Mouse (Mus musculus): Measurements from ENCODE around the gene Gsdma2. TPM values are rescaled to one million over a fixed set of nuclear protein-coding genes. Genes with fewer than 3 reads are reported as not detected.
"Not testable (repeated sequence)": the region's sequence is repeated elsewhere in the genome, so short reads cannot be mapped to it uniquely, and the experiment has no call there.

Gsdma2 gene
- polyA plus RNA-seq, 1 experiment: not detected

DNA sequence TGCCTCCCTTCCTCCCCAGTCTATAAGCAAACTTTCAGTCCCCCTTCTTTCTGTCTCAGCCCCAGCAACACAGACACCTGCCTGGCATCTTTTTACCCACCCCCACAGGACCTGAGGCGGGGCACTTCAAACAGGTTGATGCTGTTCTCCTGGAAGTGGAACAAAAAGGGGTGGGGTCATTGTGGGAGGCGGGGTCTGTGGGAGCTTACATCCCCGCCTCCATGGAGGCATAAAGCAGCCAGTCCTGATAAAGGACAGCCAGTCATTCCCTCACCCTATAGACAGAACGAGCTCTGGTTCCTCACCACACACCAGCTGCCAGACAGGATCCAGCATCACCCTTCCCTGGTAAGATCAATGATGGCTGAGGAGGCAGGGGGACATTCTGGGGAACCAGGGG is 17.5 kb downstream of the Gsdma2 start, which contains the start of gene Gsdma:
Gene Gsdma, plus strand, starts transcription at position 261 of the 400 bp plus-strand sequence.
- no peak for DNase-seq (ENCODE audit: low read depth)

DNA sequence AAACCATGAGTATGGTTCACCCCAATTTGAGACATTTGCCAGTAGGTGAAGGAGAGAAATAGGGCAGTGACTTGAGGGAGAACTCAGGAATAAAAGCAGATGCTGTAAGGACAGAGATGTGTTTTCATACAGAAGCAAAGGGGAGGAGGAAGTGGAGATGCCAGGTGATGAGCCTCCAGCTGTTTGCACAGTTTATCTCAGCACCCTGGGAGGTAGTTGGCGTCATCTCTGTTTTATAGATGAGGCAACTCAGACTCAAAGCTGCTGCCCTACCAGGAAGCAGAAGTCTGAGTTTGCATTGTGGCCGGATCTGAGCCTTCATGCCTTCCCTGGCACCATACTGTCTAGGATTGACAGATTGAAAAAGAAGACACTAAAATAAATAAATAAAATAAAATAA is 22.4 kb downstream of the Gsdma2 start:
- DNase-seq (ENCODE audit: low read depth): no peak

DNA sequence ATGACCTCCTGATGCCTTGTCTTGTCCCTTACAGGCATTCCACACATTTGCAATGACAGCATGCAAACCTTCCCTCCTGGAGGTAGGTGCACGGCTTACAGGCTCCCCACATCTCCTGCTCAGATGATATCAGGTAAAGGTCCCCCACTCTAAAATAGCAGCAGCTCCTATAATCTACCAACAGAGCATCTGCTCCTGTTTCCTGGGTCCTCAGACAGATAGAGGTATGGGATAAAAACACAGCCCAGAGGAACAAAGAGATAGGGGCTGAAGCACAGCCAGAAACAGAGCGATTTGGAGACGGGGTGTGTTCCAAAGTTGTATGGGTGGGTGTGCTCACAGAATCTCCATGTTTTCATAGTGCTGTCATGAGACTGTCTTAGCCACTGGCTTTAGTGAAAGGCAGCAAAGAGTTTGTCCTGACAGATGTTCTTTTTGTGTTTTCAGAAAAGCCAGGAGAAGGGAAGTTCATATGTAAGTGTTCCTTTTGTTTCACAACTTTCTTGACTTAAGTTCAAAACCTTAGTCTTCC is 24.8 kb downstream of the Gsdma2 start:
- DNase-seq (ENCODE audit: low read depth): no peak

DNA sequence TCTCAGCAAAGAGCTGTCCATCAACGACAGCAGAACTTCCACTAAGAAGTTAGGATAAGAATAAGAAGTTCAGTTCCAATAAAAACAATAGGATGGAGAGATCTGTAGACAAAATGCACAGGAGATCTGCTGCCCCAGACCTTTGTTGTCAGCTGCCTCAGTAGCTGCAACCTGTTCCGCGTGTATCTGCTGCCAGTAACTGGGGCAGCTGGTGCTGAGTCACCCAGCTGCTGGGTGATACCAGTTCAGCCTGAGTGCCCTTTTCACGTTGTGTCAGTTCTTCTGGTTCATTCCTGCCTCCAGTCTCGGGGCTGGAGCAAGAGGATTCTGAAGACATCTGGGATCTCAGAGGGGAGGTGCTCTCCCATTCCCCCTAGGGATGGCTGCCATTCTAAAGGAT is 25.3 kb downstream of the Gsdma2 start:
- DNase-seq (ENCODE audit: low read depth): no peak

DNA sequence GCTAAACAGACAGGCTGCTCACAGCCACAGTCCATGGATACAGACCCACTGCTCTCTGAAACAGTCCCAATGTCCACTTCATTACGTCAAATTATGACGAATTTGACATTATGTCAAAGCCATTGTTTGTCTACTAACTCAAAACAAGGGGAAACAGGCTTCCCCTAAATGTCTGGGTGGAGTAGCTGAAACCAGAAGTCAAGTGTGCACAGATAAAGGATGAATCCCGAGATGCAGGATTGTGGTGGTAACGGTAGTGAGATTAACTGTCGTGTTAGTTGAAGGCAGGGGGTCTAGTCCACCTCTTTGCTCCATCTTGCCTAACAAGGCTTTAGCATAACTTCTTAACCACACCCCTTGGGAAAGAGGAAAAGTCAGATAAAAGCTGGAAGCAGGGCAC is 25.9 kb downstream of the Gsdma2 start:
- no peak for DNase-seq (ENCODE audit: low read depth)

DNA sequence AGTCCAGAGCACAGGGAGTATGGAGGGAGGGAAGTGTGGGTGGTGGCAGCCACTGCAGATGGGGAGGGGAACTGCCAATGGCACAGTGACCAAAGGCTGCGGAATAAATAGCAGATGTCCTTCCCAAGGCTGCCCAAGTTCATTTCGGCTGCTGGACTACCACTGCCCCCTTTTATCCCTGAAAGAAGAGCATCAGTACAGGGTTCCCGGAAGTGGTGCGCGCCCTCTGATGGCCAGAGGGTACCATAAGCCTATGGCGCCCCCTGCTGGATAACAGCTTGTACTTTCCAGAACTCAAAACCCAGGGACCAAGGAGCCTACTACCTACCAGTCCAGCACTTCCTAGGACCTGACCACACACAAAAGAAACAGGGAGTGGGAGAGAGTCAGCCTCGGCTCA is 26.6 kb downstream of the Gsdma2 start:
- not testable (repeated sequence) for DNase-seq (ENCODE audit: low read depth)

DNA sequence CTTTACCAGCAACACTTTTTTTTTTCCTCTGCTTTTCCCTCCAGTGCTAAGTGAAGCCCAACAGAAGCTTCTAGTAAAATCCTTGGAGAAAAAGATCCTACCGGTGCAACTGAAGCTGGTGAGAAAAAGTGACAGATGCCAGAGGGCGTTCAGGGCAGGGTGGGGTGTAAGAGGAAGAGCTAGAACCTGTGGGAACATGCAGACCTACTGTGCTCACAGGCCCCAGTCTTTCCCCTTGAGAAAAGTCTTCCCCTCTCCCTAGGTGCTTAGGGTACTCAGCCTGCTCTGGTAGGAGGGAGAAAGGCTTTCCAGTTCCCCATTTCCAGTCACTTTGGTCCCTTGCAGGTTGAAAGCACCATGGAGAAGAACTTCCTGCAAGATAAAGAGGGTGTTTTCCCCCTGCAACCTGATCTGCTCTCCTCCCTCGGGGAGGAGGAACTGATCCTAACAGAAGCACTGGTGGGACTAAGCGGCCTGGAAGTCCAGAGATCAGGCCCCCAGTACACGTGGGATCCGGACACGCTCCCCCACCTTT is 29.3 kb downstream of the Gsdma2 start:
- DNase-seq (ENCODE audit: low read depth): no peak

DNA sequence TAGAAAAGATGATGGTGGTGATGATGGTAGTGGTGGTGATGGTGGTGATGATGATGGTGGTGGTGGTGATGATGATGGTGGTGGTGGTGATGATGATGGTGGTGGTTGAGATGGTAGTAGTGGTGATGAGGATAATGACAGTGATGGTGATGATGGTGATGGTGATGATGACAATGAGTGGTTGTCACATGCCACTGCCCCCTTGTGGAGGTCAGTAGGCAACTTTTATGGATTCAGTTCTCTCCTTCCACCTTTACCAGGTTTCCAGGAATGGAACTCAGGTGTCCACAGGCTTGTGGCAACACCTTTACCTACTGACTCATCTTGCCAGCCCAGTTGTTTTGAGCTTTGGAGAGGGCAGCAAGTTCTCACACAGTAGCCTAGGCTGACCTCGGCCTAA is 33.5 kb downstream of the Gsdma2 start:
- DNase-seq (ENCODE audit: low read depth): no peak

DNA sequence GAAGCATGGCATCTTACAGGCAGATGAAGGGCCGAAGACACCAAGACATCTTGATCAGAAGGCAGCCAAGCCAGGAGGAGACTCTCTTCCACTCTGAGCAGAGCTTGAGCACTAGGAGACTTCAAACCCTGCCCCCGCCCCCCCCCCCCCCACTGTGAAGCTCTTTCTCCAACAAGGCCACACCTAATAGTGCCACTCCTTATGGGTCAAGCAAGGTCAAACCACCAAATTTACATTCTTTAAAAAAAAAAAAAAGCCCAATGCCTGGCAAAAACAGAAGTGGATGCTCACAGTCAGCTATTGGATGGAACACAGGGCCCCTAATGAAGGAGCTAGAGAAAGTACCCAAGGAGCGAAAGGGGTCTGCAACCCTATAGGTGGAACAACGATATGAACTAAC is 34.0 kb downstream of the Gsdma2 start:
- DNase-seq (ENCODE audit: low read depth): not testable (repeated sequence)

DNA sequence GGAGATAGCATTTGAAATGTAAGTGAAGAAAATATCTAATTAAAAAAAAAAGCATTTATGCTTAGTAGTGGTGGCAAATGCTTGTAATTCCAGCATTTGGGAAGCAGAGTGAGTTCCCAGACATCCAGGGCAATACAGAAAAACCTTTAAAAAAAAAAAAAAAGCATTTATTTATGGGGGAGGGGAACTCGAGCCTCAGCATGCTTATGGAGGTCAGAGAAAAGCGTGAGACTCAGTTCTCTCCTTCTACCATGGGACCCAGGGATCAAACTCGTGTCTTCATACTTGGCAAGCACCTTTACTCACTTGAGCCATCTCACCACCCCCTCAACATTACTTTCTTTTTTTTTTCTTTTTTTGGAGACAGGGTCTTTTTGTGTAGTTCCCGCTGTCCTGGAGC is 34.6 kb downstream of the Gsdma2 start:
- DNase-seq (ENCODE audit: low read depth): no peak

DNA sequence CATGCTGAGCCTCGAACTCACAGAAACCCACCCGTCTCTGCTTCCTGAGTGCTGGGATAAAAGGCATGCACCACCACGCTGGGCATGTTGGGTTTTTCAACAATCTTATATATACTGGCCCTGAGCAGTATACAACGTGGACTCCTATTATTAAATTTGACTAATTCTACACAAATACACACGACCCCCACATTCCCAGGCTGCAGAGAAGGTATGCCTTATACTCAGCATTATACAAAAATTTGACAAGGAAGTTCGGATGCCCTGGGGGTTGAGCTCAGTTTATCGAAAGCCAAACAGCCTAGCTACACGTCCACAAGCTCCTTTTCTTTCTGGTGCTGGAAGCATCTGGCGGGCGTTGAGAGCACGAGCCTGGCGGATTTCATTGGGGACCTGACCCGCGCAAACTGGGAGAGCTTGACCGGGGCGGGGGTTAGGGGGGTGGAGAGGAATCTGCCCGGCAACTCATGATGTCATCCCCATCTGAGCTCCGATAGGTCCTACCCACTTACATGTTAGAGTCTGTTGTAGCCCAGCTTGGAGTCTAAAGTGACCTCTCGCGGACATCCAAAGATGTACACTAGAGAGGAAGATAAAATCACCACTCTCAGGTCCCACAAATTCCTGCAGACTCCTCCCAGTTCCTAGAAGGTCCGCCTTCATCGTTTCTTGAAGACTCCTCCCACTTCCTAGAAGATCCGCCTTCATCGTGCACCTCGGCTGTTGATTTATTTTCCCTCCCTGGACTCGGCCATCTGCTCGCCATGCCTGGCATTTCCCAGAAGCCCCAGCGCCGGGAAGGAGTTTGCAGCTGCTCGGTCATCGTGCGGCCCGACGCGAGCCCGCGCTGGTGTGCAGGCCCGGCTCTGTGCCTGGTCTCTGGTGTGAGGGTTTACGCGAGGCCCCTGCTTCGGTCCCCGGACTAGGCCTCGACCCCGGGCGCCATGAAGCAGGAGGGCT is 35.5 kb downstream of the Gsdma2 start, which contains the start of gene Psmd3:
Gene Psmd3, plus strand, starts transcription at position 769 of the 960 bp plus-strand sequence.
- DNase-seq (ENCODE audit: low read depth): peak; percentile 92

DNA sequence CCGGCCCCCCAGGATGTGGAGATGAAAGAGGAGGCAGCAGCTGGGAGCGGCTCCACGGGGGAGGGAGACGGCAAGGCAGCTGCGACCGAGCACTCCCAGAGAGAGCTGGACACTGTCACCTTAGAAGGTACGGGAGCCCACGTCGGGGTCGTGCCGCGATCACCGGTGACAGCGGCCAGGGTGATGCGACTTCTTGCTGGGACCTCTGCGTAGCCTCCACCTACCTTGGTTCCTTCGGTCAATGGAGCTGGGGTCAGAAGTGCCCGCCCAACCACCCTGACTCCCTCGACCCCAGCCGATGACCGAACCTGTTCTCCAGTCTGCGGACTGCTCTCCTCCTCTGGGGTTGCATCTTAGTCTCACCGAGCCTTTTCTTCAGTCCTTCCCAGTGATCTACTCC is 36.3 kb downstream of the Gsdma2 start:
- DNase-seq (ENCODE audit: low read depth): no peak

DNA sequence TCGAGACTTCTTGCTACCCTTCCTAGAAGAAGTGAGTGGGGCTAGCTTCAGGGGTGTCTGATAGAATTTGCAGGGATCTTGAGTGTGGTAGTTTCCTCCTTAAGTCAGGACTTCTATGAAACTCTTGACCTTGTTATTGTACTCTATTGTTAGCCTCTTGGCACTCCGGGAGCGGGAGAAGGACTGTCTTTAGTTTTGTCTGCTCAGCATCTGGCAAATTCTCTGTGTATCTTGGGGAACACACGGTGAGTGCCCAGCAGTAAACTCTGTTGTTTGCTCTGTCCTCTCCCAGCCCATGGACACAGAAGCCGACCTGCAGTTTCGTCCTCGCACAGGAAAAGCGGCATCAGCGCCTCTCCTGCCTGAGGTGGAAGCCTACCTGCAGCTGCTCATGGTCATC is 39.1 kb downstream of the Gsdma2 start:
- DNase-seq (ENCODE audit: low read depth): no peak

DNA sequence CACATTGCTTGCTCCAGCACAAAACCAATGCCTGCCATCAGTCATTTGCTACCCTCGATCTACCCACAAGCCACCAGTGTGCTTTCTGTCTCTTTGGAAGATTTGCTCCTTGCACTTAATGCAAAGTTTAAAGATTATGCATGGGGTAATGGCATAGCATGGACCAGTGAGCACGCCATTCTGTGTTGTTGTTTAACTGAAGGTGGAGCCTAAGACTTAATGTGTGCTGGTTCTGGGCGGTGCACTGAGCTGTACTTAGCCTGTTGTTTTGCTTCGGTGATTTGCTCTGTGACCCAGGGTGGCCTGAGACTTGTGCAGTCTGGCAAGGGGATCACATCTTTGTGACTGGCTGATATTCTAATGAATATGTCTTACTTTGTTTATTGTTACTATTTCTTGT is 40.4 kb downstream of the Gsdma2 start:
- no peak for DNase-seq (ENCODE audit: low read depth)

DNA sequence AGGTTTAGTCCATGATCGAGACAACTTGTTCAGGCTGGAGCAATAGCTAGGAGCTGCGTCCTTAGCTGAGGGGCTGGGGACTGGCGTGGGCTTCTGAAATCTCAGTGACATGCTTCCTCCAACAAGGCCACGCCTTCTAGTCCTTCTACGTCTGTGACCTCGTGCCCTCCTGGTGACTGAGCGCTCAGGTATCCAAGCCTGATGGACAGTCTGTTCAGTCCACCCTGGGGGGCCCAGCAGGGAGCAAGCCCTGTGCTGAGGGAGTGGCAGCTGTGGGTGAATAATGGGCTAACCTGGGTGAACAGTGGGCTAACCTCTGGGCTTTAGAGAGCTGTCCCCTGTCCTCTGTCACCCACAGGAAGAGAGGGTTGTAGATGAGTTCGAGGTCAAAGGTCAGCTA is 41.5 kb downstream of the Gsdma2 start:
- DNase-seq (ENCODE audit: low read depth): no peak

DNA sequence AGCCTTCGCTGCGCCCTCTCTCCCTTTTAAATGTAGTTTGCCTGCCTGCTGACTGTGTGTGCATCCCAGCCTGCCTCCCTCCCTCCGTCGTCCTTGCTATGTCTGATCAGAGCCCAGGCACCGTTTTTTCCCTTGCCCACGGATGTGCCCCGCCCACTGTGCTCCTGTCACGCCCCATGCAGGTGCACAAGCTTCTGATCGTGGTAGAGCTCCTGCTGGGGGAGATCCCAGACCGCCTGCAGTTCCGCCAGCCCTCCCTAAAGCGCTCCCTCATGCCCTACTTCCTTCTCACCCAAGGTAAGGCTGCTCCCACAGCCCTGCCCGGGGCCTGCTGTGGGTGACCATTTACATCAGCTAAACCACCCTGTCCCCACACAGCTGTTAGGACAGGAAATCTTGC is 46.6 kb downstream of the Gsdma2 start:
- DNase-seq (ENCODE audit: low read depth): no peak

DNA sequence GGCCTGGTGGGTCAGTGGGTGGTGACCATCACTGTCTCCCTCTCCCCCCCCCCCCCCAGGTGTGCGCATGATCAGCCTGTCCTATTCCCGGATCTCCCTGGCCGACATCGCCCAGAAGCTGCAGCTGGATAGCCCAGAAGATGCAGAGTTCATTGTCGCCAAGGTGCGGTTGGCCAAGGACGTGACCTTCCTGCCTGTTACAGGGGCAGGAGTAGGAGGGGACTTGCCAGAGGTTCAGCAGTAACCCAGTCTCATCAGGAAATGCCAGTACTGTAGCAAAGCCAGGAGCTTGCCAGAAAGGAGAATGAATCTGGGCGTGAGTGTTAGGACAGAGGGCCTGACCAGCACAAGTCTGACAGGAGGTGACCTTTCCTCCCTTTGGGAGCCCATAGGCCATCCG is 47.2 kb downstream of the Gsdma2 start:
- DNase-seq (ENCODE audit: low read depth): no peak

DNA sequence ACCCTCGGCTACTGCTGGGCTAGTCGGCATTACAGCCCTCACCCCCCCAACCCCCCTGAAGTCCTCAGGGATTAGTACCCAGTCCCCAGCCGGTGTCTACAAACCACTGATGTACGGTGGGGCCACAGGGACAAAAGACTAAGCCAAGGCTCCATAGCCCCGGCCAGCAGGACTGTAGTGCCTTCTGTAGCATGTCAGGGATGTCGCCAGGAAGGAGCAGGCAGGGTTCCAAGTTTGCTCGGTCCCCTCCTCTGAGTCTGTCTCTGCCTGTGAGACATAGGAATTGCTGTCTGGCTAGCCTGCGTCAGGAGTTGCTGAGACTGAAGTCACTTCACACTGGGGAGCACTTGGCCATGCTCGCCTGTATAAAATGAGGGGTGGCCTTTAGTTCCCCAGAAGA is 47.7 kb downstream of the Gsdma2 start:
- DNase-seq (ENCODE audit: low read depth): no peak

DNA sequence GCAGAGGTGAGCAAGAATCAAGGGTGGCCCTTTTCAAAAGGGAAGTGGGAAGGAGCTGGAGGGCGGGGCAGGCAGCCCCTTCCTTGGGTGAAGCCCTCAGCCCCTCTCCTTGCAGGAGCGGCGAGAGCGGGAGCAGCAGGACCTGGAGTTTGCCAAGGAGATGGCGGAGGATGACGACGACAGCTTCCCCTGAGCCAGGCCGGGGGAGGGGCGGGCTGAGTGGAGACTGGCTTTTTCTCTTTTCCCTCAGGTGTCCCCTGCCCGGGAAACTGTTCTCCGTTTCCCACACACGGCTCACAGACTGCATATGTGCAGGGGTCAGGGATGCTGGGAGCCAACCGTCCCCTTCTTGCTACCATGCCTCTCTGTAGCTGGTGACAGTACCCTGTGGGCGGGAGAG is 48.8 kb downstream of the Gsdma2 start:
- no peak for DNase-seq (ENCODE audit: low read depth)

DNA sequence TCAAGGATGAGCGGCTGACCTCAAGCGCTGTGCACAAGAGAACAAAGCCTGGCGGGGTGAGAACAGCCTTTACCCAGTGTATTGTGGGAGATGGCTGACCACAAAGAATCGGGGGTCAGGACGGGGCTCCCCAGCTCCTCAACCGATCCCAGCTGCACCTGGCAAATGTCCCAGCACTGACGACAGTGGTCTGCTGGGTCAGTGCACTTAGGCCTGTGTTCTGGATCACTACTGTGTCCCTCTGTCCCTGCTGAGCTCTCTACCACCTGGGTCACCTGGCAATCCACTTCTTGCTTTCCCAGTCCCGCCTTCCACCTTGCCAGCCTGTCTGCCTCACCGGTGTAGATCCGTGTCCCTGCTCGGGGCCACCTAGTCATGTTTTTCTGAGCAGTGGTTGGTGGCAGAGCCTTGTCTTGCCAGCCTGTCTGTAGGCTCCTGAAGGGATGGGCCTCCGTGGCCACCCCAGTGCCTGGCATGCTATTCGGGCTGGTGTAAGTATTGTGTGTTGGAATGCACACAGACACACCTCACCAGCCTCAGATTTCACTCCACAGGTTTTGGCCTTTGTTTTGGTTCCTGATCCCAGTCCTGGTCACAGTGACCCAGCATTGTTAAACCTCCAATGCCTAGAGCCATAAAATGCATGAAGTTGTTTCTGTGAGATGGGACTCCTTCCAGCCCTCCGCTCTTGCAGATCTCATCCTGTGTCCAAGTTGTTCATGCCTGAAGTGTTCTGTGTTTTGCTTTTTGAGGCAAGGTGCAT is 50.1 kb downstream of the Gsdma2 start:
- DNase-seq (ENCODE audit: low read depth): peak; percentile 71

DNA sequence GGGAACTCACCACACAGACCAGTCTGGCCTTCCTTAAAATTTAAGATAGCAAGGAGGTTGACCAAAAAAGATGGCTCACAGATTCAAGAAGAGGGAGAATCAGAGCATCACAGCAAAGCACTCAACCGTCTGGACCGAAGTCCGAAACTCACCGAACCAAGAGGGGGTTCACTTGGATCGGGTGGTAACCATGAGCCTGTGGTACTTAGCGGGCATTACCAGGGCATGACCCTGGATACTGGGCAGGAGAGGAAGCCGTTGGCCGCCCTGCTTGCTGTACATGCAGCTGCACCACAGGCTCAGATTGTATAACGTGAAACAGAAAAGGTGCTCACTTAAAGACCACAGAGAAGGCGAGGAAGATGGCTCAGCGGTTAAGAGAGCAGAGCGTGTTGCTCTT is 50.7 kb downstream of the Gsdma2 start:
- DNase-seq (ENCODE audit: low read depth): no peak

All from gonadal fat pad, adult 2 months (tissue).